10 mouse cellular contexts compared by ENCODE assay signal in the genomic region with DNA sequence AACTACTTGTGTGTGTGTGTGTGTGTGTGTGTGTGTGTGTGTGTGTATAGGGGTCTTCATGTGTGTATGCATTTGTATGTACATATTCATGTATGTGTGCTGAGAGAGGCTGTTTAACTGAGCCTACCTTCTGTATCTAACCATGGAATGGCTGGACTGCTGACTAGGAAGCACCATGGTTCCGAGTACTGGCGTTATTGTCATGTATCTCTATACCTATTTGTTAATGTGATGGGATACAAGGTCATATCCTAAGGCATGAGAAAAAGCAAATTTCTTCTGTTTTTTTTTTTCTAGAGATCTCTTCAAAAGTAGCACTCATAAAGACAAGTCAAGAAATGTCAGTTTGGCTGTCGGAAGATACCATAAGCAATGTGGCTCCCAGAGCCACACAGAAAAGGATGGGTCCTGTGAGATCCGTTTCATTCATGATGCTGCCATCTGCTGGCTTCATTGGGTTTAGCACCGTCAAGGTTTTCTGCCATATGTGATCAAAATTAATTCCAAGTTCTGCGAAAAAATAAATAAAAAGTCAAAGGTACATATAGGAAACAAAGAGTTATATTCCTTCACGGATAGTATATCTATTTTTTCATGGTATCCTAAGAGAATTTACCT. TPM values are rescaled to one million over a fixed set of nuclear protein-coding genes. Genes with fewer than 3 reads are reported as not detected.
DNase-seq lines count a peak whose midpoint lies in the region; ATAC-seq lines count a peak whose summit lies in the region.
"Had no signal": no experiment of that assay in that cellular context is flagged by ENCODE, and none has a peak within 500 bp of the region (broad histone marks: within the 10 kb centered on the region; RNA-seq: fewer than 3 reads in every experiment).

No protein-coding gene starts in this region.

- ATAC-seq in neural tube, embryonic 15.5 days (ENCODE audit: low FRiP score): no peak
- ATAC-seq in hematopoietic stem cell, adult 5-6 weeks (replicated peaks in 1 of 2; ENCODE audit: insufficient read depth in 1 of 2, low FRiP score in 2 of 2, low TSS enrichment in 1 of 2, low read depth in 1 of 2, poor library complexity in 2 of 2, severe bottlenecking in 2 of 2): peak; percentile 77 to 87; a peak in 3 of 4 replicates
- peak; percentile 73; the same call in 1 of the 2 replicates for ATAC-seq in midbrain, embryonic 11.5 days (ENCODE audit: low FRiP score)

- H3K9me3 ChIP-seq in neural tube, embryonic 15.5 days (replicated peaks): no peaks in the 10 kb centered on the region
- H3K9me3 ChIP-seq in midbrain, embryonic 11.5 days (ENCODE audit: control insufficient read depth, low read length): no peaks in the 10 kb centered on the region
- H3K9me3 ChIP-seq: embryonic facial prominence, embryonic 13.5 days had no signal

- WGBS in neural tube, embryonic 15.5 days: 36% methylated on average over 7 of the region's 7 CpGs
- 40% methylated on average over 7 of the region's 7 CpGs for WGBS in midbrain, embryonic 11.5 days

- H3K27me3 ChIP-seq in neural tube, embryonic 15.5 days (replicated peaks): no peaks in the 10 kb centered on the region
- H3K27me3 ChIP-seq in midbrain, embryonic 11.5 days (ENCODE audit: control insufficient read depth, insufficient read depth, low read length): no peaks in the 10 kb centered on the region
- H3K27me3 ChIP-seq: embryonic facial prominence, embryonic 13.5 days had no signal

- H3K9ac ChIP-seq in neural tube, embryonic 15.5 days (replicated peaks): no peak overlapping the region
- H3K9ac ChIP-seq in midbrain, embryonic 11.5 days (ENCODE audit: low read length): no peak overlapping the region
- H3K9ac ChIP-seq: embryonic facial prominence, embryonic 13.5 days had no signal

- no peaks in the 10 kb centered on the region for H3K36me3 ChIP-seq in neural tube, embryonic 15.5 days
- no peaks in the 10 kb centered on the region for H3K36me3 ChIP-seq in midbrain, embryonic 11.5 days (ENCODE audit: control insufficient read depth, insufficient read depth, low read length)
- H3K36me3 ChIP-seq: embryonic facial prominence, embryonic 13.5 days had no signal

- H3K27ac ChIP-seq in neural tube, embryonic 15.5 days (replicated peaks): no peak overlapping the region
- H3K27ac ChIP-seq in midbrain, embryonic 11.5 days (ENCODE audit: low read depth, low read length): no peak overlapping the region
- H3K27ac ChIP-seq: embryonic facial prominence, embryonic 13.5 days; macrophage had no signal

- H3K4me1 ChIP-seq in neural tube, embryonic 15.5 days: no peaks in the 10 kb centered on the region
- no peaks in the 10 kb centered on the region for H3K4me1 ChIP-seq in midbrain, embryonic 11.5 days (ENCODE audit: control insufficient read depth, insufficient read depth, low read length)
- H3K4me1 ChIP-seq: embryonic facial prominence, embryonic 13.5 days had no signal

- H3K4me3 ChIP-seq in neural tube, embryonic 15.5 days (replicated peaks): no peak overlapping the region
- no peak overlapping the region for H3K4me3 ChIP-seq in midbrain, embryonic 11.5 days (ENCODE audit: low read depth, low read length)
- H3K4me3 ChIP-seq: embryonic facial prominence, embryonic 13.5 days had no signal

- H3K4me2 ChIP-seq in neural tube, embryonic 15.5 days: no peak overlapping the region
- H3K4me2 ChIP-seq in midbrain, embryonic 11.5 days: no peak overlapping the region
- H3K4me2 ChIP-seq: embryonic facial prominence, embryonic 13.5 days had no signal

- DNase-seq in neural tube, embryonic 10.5 days (ENCODE audit: extremely low spot score, low spot score): peak; percentile 47
- DNase-seq in adrenal gland, adult 18-20 months (ENCODE audit: low spot score in 2 of 2): peak; percentile 21 to 37
- DNase-seq in embryo, embryonic 10 days (ENCODE audit: low spot score): peak; percentile 80
- DNase-seq in layer of hippocampus, postnatal 36 days: peak; percentile 26 to 44
- DNase-seq in midbrain, embryonic 11.5 days (ENCODE audit: low spot score, missing footprints): peak; percentile 93
- peak; percentile 23 for DNase-seq in telencephalon, adult 2 months (ENCODE audit: low read depth, low spot score)

RNA-seq across cellular contexts. Expression of gene Yipf7, which starts 21.7 kb away (rescaled TPM):
- 0.46 TPM in 1 of 2 replicates, not detected in the other for polyA plus RNA-seq in neural tube, embryonic 15.5 days (2015; fragmentation: Nextera tagmentation; extraction: Ambion mirVana)
- under 1 TPM in 1 of 2 experiments, not detected in 1; 0.26 TPM for total RNA-seq in adrenal gland, adult 18-20 months (2021)
- total RNA-seq in hematopoietic stem cell, adult 5-6 weeks (2017): not detected in 2 replicates
- total RNA-seq in layer of hippocampus, postnatal 36 days (2021): not detected
- not detected in 2 replicates for polyA plus RNA-seq in midbrain, embryonic 11.5 days (2014; fragmentation: Nextera tagmentation; extraction: Ambion mirVana)
- polyA plus RNA-seq: embryonic facial prominence, embryonic 13.5 days had no signal

RNA-seq across cellular contexts. Expression of gene Guf1, which starts 36.0 kb away (rescaled TPM):
- 53.9 and 55.4 TPM in 2 replicates for polyA plus RNA-seq in neural tube, embryonic 15.5 days (2015; fragmentation: Nextera tagmentation; extraction: Ambion mirVana)
- 10 to 100 TPM; 20.2 to 22.0 TPM for total RNA-seq in adrenal gland, adult 18-20 months (2021)
- 65.2 and 65.8 TPM in 2 replicates for total RNA-seq in hematopoietic stem cell, adult 5-6 weeks (2017)
- 10 to 100 TPM; 22.5 to 25.4 TPM for total RNA-seq in layer of hippocampus, postnatal 36 days (2021)
- 47.8 and 47.9 TPM in 2 replicates for polyA plus RNA-seq in midbrain, embryonic 11.5 days (2014; fragmentation: Nextera tagmentation; extraction: Ambion mirVana)

Comparison
In these comparisons a context has a peak if more than half of its experiments do, and no peak if none do; other contexts are left out.
1. DNase-seq: peak in every context shown above with its lines; median percentile 93 in midbrain, embryonic 11.5 days; 80 in embryo, embryonic 10 days; 47 in neural tube, embryonic 10.5 days; 35 in layer of hippocampus, postnatal 36 days; 29 in adrenal gland, adult 18-20 months; 23 in telencephalon, adult 2 months.